Mouse (Mus musculus): ENCODE data around the gene Zfp871.

Zfp871 gene

DNA sequence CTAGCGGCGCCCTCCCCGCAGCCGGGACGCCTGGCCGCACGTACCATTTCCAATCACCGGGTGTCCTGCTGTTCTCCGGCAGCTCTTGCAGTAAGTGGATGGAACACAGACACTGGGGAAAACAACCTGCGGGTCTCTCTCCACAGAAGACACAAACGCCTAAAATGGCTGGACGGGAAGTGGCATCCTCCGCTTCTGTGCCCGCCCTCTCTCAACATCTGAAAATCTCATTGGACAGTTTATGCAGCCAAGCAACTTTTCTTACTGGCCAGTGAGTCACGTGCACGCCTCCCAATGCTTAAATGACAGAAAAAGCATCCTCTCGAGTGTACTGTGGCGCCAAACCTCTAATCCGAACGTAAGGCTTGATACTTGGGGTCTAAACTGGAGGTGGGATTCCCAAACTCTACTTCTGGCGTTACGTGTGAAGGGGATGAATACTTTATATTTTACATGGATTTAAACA is at the start of gene Zfp871:
TSS of gene Zfp871 (minus strand) at position 194 of the 466 bp plus-strand sequence.
- no peak for TF ChIP-seq NANOG (IDR thresholded peaks at IDR 0.05; ENCODE audit: borderline replicate concordance, low read length)
- no peak for TF ChIP-seq POU5F1 (IDR thresholded peaks at IDR 0.05; ENCODE audit: borderline replicate concordance, low read length)
- TF ChIP-seq CTCF (conservative IDR thresholded peaks at IDR 0.05; ENCODE audit: low read length), result no peak
- no peaks in the 10 kb centered on the region for H3K27me3 ChIP-seq (ENCODE audit: insufficient read depth, low read length)
- peak within 1 kb of the TSS; percentile 95 for H3K4me3 ChIP-seq (replicated peaks; ENCODE audit: low read length)
- H3K9me3 ChIP-seq (ENCODE audit: low read length), result no peaks in the 10 kb centered on the region
- H3K4me1 ChIP-seq (replicated peaks; ENCODE audit: low read depth, low read length), result peaks cover 46% of the 10 kb centered on the region
- H3K36me3 ChIP-seq (ENCODE audit: insufficient read depth, low read length), result peaks cover 35% of the 10 kb centered on the region

DNA sequence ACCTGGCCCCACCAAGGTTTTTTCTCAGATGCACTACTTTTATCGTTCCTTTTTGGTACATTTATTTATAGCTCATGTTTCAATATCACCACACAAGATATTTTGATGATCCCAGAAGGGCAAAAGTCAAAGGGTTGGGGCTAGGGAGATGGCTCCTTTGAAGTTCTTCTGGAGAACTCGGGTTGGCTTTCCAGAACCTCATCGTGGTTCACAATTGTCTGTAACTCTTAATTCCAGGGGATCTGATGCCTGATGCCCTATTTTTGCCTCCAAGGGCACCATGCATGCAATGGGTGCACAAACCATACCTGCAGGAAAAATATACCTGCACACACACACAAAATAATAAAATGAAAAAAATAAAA is 42.3 kb upstream of the Zfp871 start:
- Histone ChIP-seq H3K9me3 (ENCODE audit: low read length) (no peaks in the 10 kb centered on the region), H3K4me3 (replicated peaks; ENCODE audit: low read length) (peak overlapping the region; percentile 95), H3K4me1 (replicated peaks; ENCODE audit: low read depth, low read length) (peaks cover 12% of the 10 kb centered on the region), H3K36me3 (ENCODE audit: insufficient read depth, low read length) (peaks cover 14% of the 10 kb centered on the region), H3K27me3 (ENCODE audit: insufficient read depth, low read length) (no peaks in the 10 kb centered on the region)
- no peak for TF ChIP-seq POU5F1 (IDR thresholded peaks at IDR 0.05; ENCODE audit: borderline replicate concordance, low read length)
- TF ChIP-seq CTCF (conservative IDR thresholded peaks at IDR 0.05; ENCODE audit: low read length), result no peak
- no peak for TF ChIP-seq NANOG (IDR thresholded peaks at IDR 0.05; ENCODE audit: borderline replicate concordance, low read length)

DNA sequence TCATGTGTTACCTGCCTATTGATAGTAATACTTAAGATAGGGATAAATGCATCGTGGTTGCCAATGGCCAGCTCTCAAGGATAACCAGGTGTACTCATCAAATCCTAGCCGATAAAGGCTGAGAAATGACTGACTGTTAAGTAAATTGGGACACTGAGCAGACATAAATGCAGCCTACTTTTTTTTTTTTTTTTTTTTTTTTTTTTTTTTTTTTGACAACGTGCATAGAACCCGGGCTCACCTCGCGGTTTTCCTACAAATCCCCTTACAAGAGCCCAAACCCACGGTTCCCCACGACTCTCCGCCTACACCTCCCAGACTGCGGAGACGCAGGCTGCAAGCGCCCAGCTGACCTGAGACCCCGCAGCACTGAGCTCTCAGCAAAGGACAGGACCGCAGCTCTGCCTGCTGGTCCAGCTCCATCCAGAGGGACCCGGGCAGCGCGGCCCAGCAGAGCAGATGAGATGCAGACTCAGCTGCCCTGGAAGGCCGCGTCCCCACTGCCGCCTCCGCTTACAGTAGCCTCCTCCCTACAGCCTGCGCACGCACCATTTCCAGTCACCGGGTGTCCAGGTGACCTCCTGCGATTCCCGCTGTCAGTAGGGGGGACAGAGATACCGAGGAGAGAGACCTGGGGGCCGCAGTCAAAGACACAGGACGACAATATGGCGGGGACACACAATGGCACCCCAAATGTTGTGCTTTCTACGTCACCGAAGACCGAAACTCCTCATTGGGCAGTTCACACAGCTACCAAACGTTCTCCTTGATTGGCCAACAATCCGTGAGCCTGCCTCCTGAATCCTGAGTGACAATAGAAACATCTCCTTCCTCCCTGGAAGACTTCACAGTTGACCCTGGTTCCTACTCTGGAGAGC is 41.7 kb upstream of the Zfp871 start, which contains the start of gene Zfp799:
TSS of gene Zfp799 (minus strand) at position 722 of the 878 bp plus-strand sequence.
- Histone ChIP-seq H3K4me3 (replicated peaks; ENCODE audit: low read length) (peak within 1 kb of the TSS; percentile 95), H3K36me3 (ENCODE audit: insufficient read depth, low read length) (peaks cover 20% of the 10 kb centered on the region), H3K9me3 (ENCODE audit: low read length) (no peaks in the 10 kb centered on the region), H3K4me1 (replicated peaks; ENCODE audit: low read depth, low read length) (peaks cover 12% of the 10 kb centered on the region), H3K27me3 (ENCODE audit: insufficient read depth, low read length) (no peaks in the 10 kb centered on the region)
- TF ChIP-seq POU5F1 (IDR thresholded peaks at IDR 0.05; ENCODE audit: borderline replicate concordance, low read length), result no peak
- no peak for TF ChIP-seq NANOG (IDR thresholded peaks at IDR 0.05; ENCODE audit: borderline replicate concordance, low read length)
- TF ChIP-seq CTCF (conservative IDR thresholded peaks at IDR 0.05; ENCODE audit: low read length), result no peak

DNA sequence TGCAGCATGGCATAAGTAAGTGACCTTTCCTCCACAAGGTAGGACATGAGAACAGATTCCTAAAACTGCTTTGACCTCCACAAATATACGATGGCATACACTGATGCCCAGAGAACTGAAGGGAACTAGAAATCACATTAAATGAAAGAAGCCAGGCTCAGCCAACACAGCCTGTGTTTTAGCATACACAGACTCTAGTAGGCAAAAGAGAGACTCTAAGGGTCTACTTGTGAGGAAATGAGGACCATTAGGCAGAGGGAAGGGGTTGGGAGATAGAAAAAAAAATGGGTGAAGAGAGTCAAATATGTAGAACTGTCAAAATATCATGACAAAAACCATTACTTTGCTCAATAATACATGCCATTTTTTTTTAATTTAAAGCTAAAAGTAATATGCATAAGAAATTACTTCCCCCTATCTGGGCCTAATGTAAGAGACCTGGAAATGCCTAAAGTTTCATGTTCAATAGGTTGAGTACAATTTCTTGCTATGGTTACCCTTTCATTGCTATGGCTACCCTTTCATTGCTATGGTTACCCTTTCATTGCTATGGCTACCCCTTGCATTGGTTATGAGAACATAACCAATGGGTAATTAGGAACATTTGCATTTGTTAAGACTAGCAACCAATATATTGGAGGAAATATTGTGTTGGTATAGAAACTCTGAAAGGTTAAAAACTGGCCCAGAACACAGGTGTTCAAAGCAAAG is 28.1 kb upstream of the Zfp871 start:
- H3K9me3 ChIP-seq (ENCODE audit: low read length), result no peaks in the 10 kb centered on the region
- peaks cover 53% of the 10 kb centered on the region for H3K36me3 ChIP-seq (ENCODE audit: insufficient read depth, low read length)
- no peak overlapping the region for H3K4me3 ChIP-seq (replicated peaks; ENCODE audit: low read length)
- H3K4me1 ChIP-seq (replicated peaks; ENCODE audit: low read depth, low read length), result peaks cover 8% of the 10 kb centered on the region; the same call in 1 of the 2 replicates
- H3K27me3 ChIP-seq (ENCODE audit: insufficient read depth, low read length), result no peaks in the 10 kb centered on the region
- TF ChIP-seq CTCF (conservative IDR thresholded peaks at IDR 0.05; ENCODE audit: low read length) (no peak), NANOG (IDR thresholded peaks at IDR 0.05; ENCODE audit: borderline replicate concordance, low read length) (no peak), POU5F1 (IDR thresholded peaks at IDR 0.05; ENCODE audit: borderline replicate concordance, low read length) (no peak)

DNA sequence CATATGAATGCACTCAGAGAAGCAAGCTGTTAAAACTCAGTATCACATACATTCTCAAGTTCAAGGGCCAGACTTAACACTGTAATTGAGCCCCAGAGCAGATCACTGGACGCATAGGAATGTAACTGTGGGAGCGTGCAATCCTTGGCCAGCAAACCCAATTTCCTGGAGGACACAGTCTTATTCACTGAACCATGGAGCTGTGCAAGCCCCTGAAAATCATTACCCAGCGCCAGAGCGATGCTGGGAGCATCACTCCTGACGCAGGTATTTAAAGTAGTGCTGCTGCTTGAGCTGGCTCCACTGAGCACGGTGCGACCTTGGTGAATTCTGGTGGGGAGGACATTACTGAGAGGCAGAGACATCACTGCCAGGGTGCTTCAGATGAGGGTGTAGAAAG is 26.0 kb upstream of the Zfp871 start:
- H3K9me3 ChIP-seq (ENCODE audit: low read length), result no peaks in the 10 kb centered on the region
- peaks cover 34% of the 10 kb centered on the region for H3K36me3 ChIP-seq (ENCODE audit: insufficient read depth, low read length)
- H3K4me1 ChIP-seq (replicated peaks; ENCODE audit: low read depth, low read length), result peaks cover 22% of the 10 kb centered on the region
- no peak for TF ChIP-seq NANOG (IDR thresholded peaks at IDR 0.05; ENCODE audit: borderline replicate concordance, low read length)
- TF ChIP-seq POU5F1 (IDR thresholded peaks at IDR 0.05; ENCODE audit: borderline replicate concordance, low read length), result no peak
- no peak for TF ChIP-seq CTCF (conservative IDR thresholded peaks at IDR 0.05; ENCODE audit: low read length)
- H3K4me3 ChIP-seq (replicated peaks; ENCODE audit: low read length), result no peak overlapping the region
- no peaks in the 10 kb centered on the region for H3K27me3 ChIP-seq (ENCODE audit: insufficient read depth, low read length)

DNA sequence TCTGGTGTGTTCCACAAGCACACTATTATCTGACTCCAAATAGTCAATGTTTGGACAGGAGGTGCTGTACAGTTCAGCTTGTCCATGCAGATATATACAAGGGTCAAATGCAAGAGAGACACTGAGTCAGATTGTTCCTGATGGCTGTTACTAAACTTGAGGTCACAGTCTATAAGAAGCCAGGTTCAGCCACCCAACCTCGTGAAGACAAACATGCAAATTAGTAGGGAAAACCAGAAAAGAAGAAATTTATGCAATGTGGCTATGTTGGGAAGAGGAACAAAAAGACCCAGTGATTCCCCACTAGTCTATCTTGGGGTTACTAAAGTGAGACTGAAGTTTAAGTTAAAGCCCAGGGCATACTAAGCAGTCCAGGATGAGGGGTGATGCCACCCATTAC is 22.6 kb upstream of the Zfp871 start:
- H3K27me3 ChIP-seq (ENCODE audit: insufficient read depth, low read length), result no peaks in the 10 kb centered on the region
- TF ChIP-seq NANOG (IDR thresholded peaks at IDR 0.05; ENCODE audit: borderline replicate concordance, low read length) (no peak), POU5F1 (IDR thresholded peaks at IDR 0.05; ENCODE audit: borderline replicate concordance, low read length) (no peak), CTCF (conservative IDR thresholded peaks at IDR 0.05; ENCODE audit: low read length) (no peak)
- no peaks in the 10 kb centered on the region for H3K9me3 ChIP-seq (ENCODE audit: low read length)
- peaks cover 35% of the 10 kb centered on the region for H3K4me1 ChIP-seq (replicated peaks; ENCODE audit: low read depth, low read length)
- H3K36me3 ChIP-seq (ENCODE audit: insufficient read depth, low read length), result peaks cover 5% of the 10 kb centered on the region; the same call in 1 of the 2 replicates
- H3K4me3 ChIP-seq (replicated peaks; ENCODE audit: low read length), result no peak overlapping the region

DNA sequence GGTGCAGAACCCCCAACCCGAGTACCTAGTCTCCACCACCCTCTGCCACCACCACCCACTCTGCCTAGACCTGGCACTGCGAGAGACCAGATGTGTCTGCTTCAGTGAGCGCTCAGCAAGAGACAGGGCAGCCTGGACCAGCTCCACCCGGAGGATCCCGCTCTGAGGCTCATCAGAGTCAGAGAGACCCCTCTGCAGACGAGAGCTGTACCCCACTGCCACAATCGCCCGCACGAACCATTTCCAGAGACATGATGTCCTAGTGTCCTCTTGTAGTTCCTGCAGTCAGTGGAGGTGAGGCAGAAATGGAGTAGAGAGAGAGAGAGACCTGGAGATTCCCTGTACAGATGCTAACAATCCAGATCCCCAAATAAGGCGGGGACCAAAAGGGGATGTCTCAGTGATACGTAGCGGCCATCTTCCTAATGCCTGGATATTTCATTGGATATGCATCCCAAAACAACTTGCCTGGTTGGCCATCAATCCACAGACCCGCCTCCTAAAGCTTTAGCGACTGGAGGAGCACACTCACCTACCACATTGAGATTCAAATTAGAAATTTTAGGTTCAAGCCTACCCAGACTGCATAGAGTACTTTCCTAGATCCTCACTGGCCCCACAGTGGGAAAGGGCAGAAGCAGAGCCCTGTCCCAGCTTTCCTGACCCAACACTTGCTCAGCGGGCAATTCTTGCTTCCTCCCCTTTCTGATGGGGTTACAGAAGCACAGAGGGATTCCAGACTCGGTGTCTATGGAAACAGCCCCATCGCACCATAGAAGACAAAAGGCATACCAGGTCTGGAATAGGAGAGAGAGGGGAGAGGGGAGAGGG is 21.7 kb upstream of the Zfp871 start, which contains the start of gene Zfp811:
TSS of gene Zfp811 (minus strand) at position 388 of the 831 bp plus-strand sequence.
- Histone ChIP-seq H3K27me3 (ENCODE audit: insufficient read depth, low read length) (no peaks in the 10 kb centered on the region), H3K9me3 (ENCODE audit: low read length) (no peaks in the 10 kb centered on the region), H3K4me3 (replicated peaks; ENCODE audit: low read length) (peak within 1 kb of the TSS; percentile 87), H3K36me3 (ENCODE audit: insufficient read depth, low read length) (peaks cover 4% of the 10 kb centered on the region; the same call in 1 of the 2 replicates), H3K4me1 (replicated peaks; ENCODE audit: low read depth, low read length) (peaks cover 35% of the 10 kb centered on the region)
- TF ChIP-seq POU5F1 (IDR thresholded peaks at IDR 0.05; ENCODE audit: borderline replicate concordance, low read length) (no peak), NANOG (IDR thresholded peaks at IDR 0.05; ENCODE audit: borderline replicate concordance, low read length) (no peak), CTCF (conservative IDR thresholded peaks at IDR 0.05; ENCODE audit: low read length) (no peak)

Measured in E14TG2a.4 (cell line).